Mouse (Mus musculus) left cerebral cortex, postnatal 36 days (tissue): ENCODE measurements at regions not wholly inside any gene's neighbourhood (a gene's known extent, or its start where the extent isn't known, plus 50 kb on each side); places are given as distances from the start of the nearest gene placed in this dataset.
"Not testable (repeated sequence)": the region's sequence is repeated elsewhere in the genome, so short reads cannot be mapped to it uniquely, and the experiment has no call there.

ENCODE experiments used
- DNase-seq, 2 experiments: peaks; one replicate each; pipeline ENCODE4 v3.0.0; 2021 to 2022; ENCODE audit warnings: low spot score in 2 of 2, mixed read lengths in 1 of 2
- intact Hi-C: fragments of 180-260 bp; cut with DNase I; formaldehyde crosslinking; loops from one replicate; pipeline ENCODE4 v1.15.1; 2025

- peak; percentile 32 to 43 for DNase-seq
- intact Hi-C loops: no loop called here
Observed at GRCm38 (mm10) chr5:129338511-129338910, 162.5 kb upstream of the Sfswap start.

GRCm38 (mm10) chr5:129344038-129344437 is 157.0 kb upstream of the Sfswap start:
- intact Hi-C loops: no loop called here
- DNase-seq: peak; percentile 43 to 74

GRCm38 (mm10) chr5:129350024-129350423 is 151.0 kb upstream of the Sfswap start:
- intact Hi-C loops: no loop called here
- DNase-seq: no peak

GRCm38 (mm10) chr5:129353549-129353948 is 147.5 kb upstream of the Sfswap start:
- intact Hi-C loops: no loop called here
- no peak for DNase-seq

- no peak for DNase-seq
- intact Hi-C loops: no loop called here
Observed at GRCm38 (mm10) chr5:129354877-129355276, 146.1 kb upstream of the Sfswap start.

- no peak for DNase-seq
- intact Hi-C loops: no loop called here
Observed at GRCm38 (mm10) chr5:129361527-129361926, 139.5 kb upstream of the Sfswap start.

GRCm38 (mm10) chr5:129363189-129363588 is 137.8 kb upstream of the Sfswap start:
- DNase-seq: no peak
- intact Hi-C loops: no loop called here

GRCm38 (mm10) chr5:129365026-129365425 is 136.0 kb upstream of the Sfswap start:
- intact Hi-C loops: no loop called here

GRCm38 (mm10) chr5:129367266-129367665 is 133.8 kb upstream of the Sfswap start:
- intact Hi-C loops: no loop called here
- DNase-seq: no peak

More at GRCm38 (mm10) chr5:129365026-129365425, 136.0 kb upstream of the Sfswap start:
- no peak for DNase-seq

GRCm38 (mm10) chr5:129380861-129381260 is 120.2 kb upstream of the Sfswap start:
- intact Hi-C loops: no loop called here
- DNase-seq: no peak

- DNase-seq: peak; percentile 26 to 36
- intact Hi-C loops: loop anchor here (1.0 to 5.0 kb wide), 3 partner anchors 200 to 323 kb away; partner anchors contain the start of gene Mmp17
Observed at GRCm38 (mm10) chr5:129384976-129385375, 116.0 kb upstream of the Sfswap start.

GRCm38 (mm10) chr5:129385965-129386643 is 114.9 kb upstream of the Sfswap start:
- intact Hi-C loops: loop anchor here (1.0 to 5.0 kb wide), 3 partner anchors 199 to 324 kb away; partner anchors contain the start of gene Mmp17

GRCm38 (mm10) chr5:129386671-129387070 is 114.3 kb upstream of the Sfswap start:
- DNase-seq: not testable (repeated sequence)
- intact Hi-C loops: loop anchor here (5.0 kb wide), 1 partner anchor 209 kb away; no protein-coding TSS in a partner anchor

More at GRCm38 (mm10) chr5:129385965-129386643, 114.9 kb upstream of the Sfswap start:
- not testable (repeated sequence) for DNase-seq

- intact Hi-C loops: loop anchor here (5.0 kb wide), 1 partner anchor 210 kb away; no protein-coding TSS in a partner anchor
- no peak for DNase-seq
Observed at GRCm38 (mm10) chr5:129387301-129387700, 113.7 kb upstream of the Sfswap start.

- intact Hi-C loops: loop anchor here (5.0 kb wide), 1 partner anchor 204 kb away; no protein-coding TSS in a partner anchor
- DNase-seq: no peak
Observed at GRCm38 (mm10) chr5:129390921-129391371, 110.1 kb upstream of the Sfswap start.

- intact Hi-C loops: loop anchor here (5.0 kb wide), 1 partner anchor 206 kb away; no protein-coding TSS in a partner anchor
- no peak for DNase-seq
Observed at GRCm38 (mm10) chr5:129393150-129393549, 107.9 kb upstream of the Sfswap start.

GRCm38 (mm10) chr5:129393606-129394255 is 107.3 kb upstream of the Sfswap start:
- peak; percentile 30 to 32 for DNase-seq
- intact Hi-C loops: loop anchor here (5.0 kb wide), 1 partner anchor 206 kb away; no protein-coding TSS in a partner anchor

- DNase-seq: peak in 1 of 2 experiments; percentile 23
- intact Hi-C loops: loop anchor here (5.0 kb wide), 1 partner anchor 207 kb away; no protein-coding TSS in a partner anchor
Observed at GRCm38 (mm10) chr5:129394416-129394815, 106.6 kb upstream of the Sfswap start.

GRCm38 (mm10) chr5:129397311-129397710 is 103.7 kb upstream of the Sfswap start:
- intact Hi-C loops: no loop called here
- no peak for DNase-seq

GRCm38 (mm10) chr5:129406259-129406658 is 94.8 kb upstream of the Sfswap start:
- intact Hi-C loops: no loop called here
- DNase-seq: no peak
